Mouse (Mus musculus) 3T3-L1 (cell line): Measurements from ENCODE around the gene Vangl2.

Experiments used
- DNase-seq: peaks from one replicate; pipeline ENCODE4 v3.0.0-alpha.2; 2015; ENCODE audit warnings: low read depth, low spot score

Gene Vangl2

GRCm38 (mm10) chr1:172027809-172028102, 488 bp downstream of the Vangl2 start:
- no peak for DNase-seq

- peak; percentile 72 for DNase-seq
These were observed 1.0 kb downstream of the Vangl2 start for GRCm38 (mm10) chr1:172027010-172027808.

GRCm38 (mm10) chr1:172026201-172026901, 1.9 kb downstream of the Vangl2 start:
- DNase-seq = peak; percentile 21

GRCm38 (mm10) chr1:172025201-172025904, 2.9 kb downstream of the Vangl2 start:
- no peak for DNase-seq

GRCm38 (mm10) chr1:172024140-172024895, 3.9 kb downstream of the Vangl2 start:
- no peak for DNase-seq

GRCm38 (mm10) chr1:172019863-172020521, 8.3 kb downstream of the Vangl2 start:
- no peak for DNase-seq

GRCm38 (mm10) chr1:172019339-172019738, 8.9 kb downstream of the Vangl2 start:
- peak; percentile 72 for DNase-seq

- DNase-seq = no peak
These were observed 9.6 kb downstream of the Vangl2 start for GRCm38 (mm10) chr1:172018336-172019311.

GRCm38 (mm10) chr1:172017517-172018070, 10.7 kb downstream of the Vangl2 start:
- DNase-seq = no peak

- DNase-seq = no peak
These were observed 11.4 kb downstream of the Vangl2 start for GRCm38 (mm10) chr1:172016660-172017516.

GRCm38 (mm10) chr1:172016031-172016430, 12.2 kb downstream of the Vangl2 start:
- DNase-seq = no peak

- no peak for DNase-seq
These were observed 12.8 kb downstream of the Vangl2 start for GRCm38 (mm10) chr1:172015312-172015939.

- no peak for DNase-seq
These were observed 13.5 kb downstream of the Vangl2 start for GRCm38 (mm10) chr1:172014771-172015170.

GRCm38 (mm10) chr1:172012030-172012429, 16.2 kb downstream of the Vangl2 start:
- DNase-seq = peak; percentile 82

GRCm38 (mm10) chr1:172010042-172010824, 18.0 kb downstream of the Vangl2 start:
- no peak for DNase-seq

GRCm38 (mm10) chr1:172009406-172009805, 18.8 kb downstream of the Vangl2 start:
- DNase-seq = no peak

- DNase-seq = no peak
These were observed 19.9 kb downstream of the Vangl2 start for GRCm38 (mm10) chr1:172008351-172008750.
